Mouse (Mus musculus): ENCODE measurements around the gene Ada. TPM values are rescaled to one million over a fixed set of nuclear protein-coding genes. Genes with fewer than 3 reads are reported as not detected.

Gene Ada
- total and polyA plus RNA-seq, 2 experiments from 2014 or later = 2.2 to 4.1 TPM

DNA sequence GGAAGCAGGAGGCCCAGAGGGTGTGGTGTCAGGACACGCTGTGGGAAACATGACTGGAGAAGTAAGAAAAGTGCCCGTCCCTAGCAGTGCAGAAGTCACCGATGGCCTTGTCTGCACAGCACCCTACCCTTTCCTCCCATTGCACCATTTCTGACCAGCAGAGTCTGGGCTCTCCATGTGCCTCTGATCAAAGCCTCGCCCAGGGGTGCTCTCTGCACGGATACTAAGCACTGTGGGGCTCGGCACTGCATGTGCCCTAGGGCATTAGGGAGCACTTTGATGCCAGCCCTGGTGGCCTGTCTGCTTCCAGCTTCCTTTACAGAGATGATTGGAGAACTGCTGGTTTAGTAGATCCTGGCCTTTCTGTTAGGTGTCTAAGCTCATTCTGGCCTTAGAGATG is 37.2 kb downstream of the Ada start:
- peak overlapping the region; percentile 77 for H3K27ac ChIP-seq (ENCODE audit: low read depth)
- no peak for ATAC-seq (ENCODE audit: insufficient read depth, low read depth)
- no peak overlapping the region for H3K9ac ChIP-seq (replicated peaks; ENCODE audit: low read depth, low read length)

DNA sequence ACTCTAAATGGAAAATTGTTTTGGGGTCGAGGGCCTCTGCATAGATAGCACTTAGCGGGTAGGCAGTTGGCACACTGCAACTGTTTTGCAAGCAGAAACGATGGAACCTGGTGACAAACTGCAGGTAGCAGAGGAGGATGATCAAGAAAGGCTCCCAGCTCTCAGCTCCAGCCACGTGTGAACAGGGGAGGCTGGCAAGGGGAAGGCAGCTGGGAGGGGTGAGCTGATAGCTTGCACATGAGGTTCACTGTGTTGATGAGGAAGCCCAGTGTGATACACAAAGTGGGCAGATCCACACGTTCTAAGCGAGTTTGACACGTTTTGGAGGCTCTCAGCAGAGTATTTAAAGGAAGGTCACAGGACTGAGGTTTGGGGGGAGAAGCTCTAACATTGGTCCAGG is 37.6 kb downstream of the Ada start:
- DNase-seq (ENCODE audit: low spot score) = no peak
- Histone ChIP-seq H3K9ac (replicated peaks; ENCODE audit: low read depth, low read length) (no peak overlapping the region), H3K27me3 (ENCODE audit: control insufficient read depth, insufficient read depth, low read length) (no peaks in the 10 kb centered on the region), H3K36me3 (replicated peaks; ENCODE audit: control insufficient read depth, insufficient read depth, low read length) (peaks cover 3% of the 10 kb centered on the region; the same call in 1 of the 2 replicates), H3K4me1 (ENCODE audit: control insufficient read depth, insufficient read depth) (peaks cover 58% of the 10 kb centered on the region), H3K27ac (ENCODE audit: low read depth) (peak overlapping the region; percentile 77), H3K4me2 (ENCODE audit: low read depth, low read length) (no peak overlapping the region), H3K9me3 (replicated peaks; ENCODE audit: control insufficient read depth, low read length) (no peaks in the 10 kb centered on the region), H3K4me3 (ENCODE audit: low read depth, low read length) (no peak overlapping the region)
- TF ChIP-seq CTCF (IDR thresholded peaks at IDR 0.05; ENCODE audit: low read depth) (no peak), EP300 (IDR thresholded peaks at IDR 0.05; ENCODE audit: low read depth) (no peak)
- WGBS = 23% methylated on average over 7 of the region's 7 CpGs
- no peak for ATAC-seq (ENCODE audit: insufficient read depth, low read depth)

More for the DNA sequence above, 37.2 kb downstream of the Ada start:
- WGBS = 64% methylated on average over 6 of the region's 6 CpGs
- Histone ChIP-seq H3K4me1 (ENCODE audit: control insufficient read depth, insufficient read depth) (peaks cover 56% of the 10 kb centered on the region), H3K27me3 (ENCODE audit: control insufficient read depth, insufficient read depth, low read length) (no peaks in the 10 kb centered on the region), H3K9me3 (replicated peaks; ENCODE audit: control insufficient read depth, low read length) (no peaks in the 10 kb centered on the region), H3K4me3 (ENCODE audit: low read depth, low read length) (no peak overlapping the region), H3K4me2 (ENCODE audit: low read depth, low read length) (no peak overlapping the region), H3K36me3 (replicated peaks; ENCODE audit: control insufficient read depth, insufficient read depth, low read length) (peaks cover 3% of the 10 kb centered on the region; the same call in 1 of the 2 replicates)
- DNase-seq (ENCODE audit: low spot score) = no peak
- TF ChIP-seq CTCF (IDR thresholded peaks at IDR 0.05; ENCODE audit: low read depth) (no peak), EP300 (IDR thresholded peaks at IDR 0.05; ENCODE audit: low read depth) (no peak)

DNA sequence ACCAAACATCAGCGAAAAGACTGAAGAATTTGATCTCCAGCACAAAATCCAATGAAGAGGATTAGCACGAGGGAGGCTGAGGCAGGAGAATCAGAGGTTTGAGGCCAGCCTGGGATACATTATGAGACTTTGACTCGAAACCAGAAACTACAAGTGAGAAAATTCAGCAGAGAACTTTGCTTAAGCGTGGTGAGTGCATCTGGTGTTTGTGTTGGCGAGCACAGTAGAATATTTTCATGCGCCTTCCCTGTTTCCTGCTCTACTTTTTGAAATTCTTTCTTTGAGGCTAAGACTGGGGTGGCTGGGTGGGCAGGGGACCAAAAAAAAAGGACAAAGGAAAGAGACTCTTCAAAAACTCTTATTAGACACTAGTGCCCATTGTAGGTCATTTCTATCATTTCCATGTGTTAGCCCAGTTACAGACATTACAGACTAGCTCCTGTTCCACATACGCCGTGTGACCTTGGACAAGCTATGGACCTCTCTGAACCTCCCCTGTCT is 38.6 kb downstream of the Ada start:
- Histone ChIP-seq H3K27me3 (ENCODE audit: control insufficient read depth, insufficient read depth, low read length) (no peaks in the 10 kb centered on the region), H3K27ac (ENCODE audit: low read depth) (peak overlapping the region; percentile 77), H3K36me3 (replicated peaks; ENCODE audit: control insufficient read depth, insufficient read depth, low read length) (peaks cover 3% of the 10 kb centered on the region; the same call in 1 of the 2 replicates), H3K4me3 (ENCODE audit: low read depth, low read length) (no peak overlapping the region), H3K4me2 (ENCODE audit: low read depth, low read length) (no peak overlapping the region), H3K9me3 (replicated peaks; ENCODE audit: control insufficient read depth, low read length) (no peaks in the 10 kb centered on the region), H3K4me1 (ENCODE audit: control insufficient read depth, insufficient read depth) (peaks cover 53% of the 10 kb centered on the region), H3K9ac (replicated peaks; ENCODE audit: low read depth, low read length) (no peak overlapping the region)
- 77% methylated on average over 8 of the region's 8 CpGs for WGBS
- DNase-seq (ENCODE audit: low spot score) (no peak), ATAC-seq (ENCODE audit: insufficient read depth, low read depth) (no peak)
- TF ChIP-seq EP300 (IDR thresholded peaks at IDR 0.05; ENCODE audit: low read depth) (no peak), CTCF (IDR thresholded peaks at IDR 0.05; ENCODE audit: low read depth) (no peak)

GRCm38 (mm10) chr2:163710606-163711159 is 39.4 kb downstream of the Ada start:
- Histone ChIP-seq H3K4me1 (ENCODE audit: control insufficient read depth, insufficient read depth) (peaks cover 49% of the 10 kb centered on the region), H3K4me3 (ENCODE audit: low read depth, low read length) (no peak overlapping the region), H3K9me3 (replicated peaks; ENCODE audit: control insufficient read depth, low read length) (no peaks in the 10 kb centered on the region), H3K4me2 (ENCODE audit: low read depth, low read length) (no peak overlapping the region), H3K27me3 (ENCODE audit: control insufficient read depth, insufficient read depth, low read length) (no peaks in the 10 kb centered on the region), H3K9ac (replicated peaks; ENCODE audit: low read depth, low read length) (0 out of 2 replicates have a peak overlapping the region, but pooled peaks have one; percentile 0), H3K27ac (ENCODE audit: low read depth) (peak overlapping the region; percentile 77), H3K36me3 (replicated peaks; ENCODE audit: control insufficient read depth, insufficient read depth, low read length) (peaks cover 9% of the 10 kb centered on the region)
- 50% methylated on average over 5 of the region's 5 CpGs for WGBS
- TF ChIP-seq EP300 (IDR thresholded peaks at IDR 0.05; ENCODE audit: low read depth) = no peak
- no peak for TF ChIP-seq CTCF (IDR thresholded peaks at IDR 0.05; ENCODE audit: low read depth)
- ATAC-seq (ENCODE audit: insufficient read depth, low read depth) = no peak
- no peak for DNase-seq (ENCODE audit: low spot score)

GRCm38 (mm10) chr2:163710000-163710399 is 40.0 kb downstream of the Ada start:
- WGBS = 79% methylated on average over 9 of the region's 9 CpGs
- no peak for DNase-seq (ENCODE audit: low spot score)
- H3K9me3 ChIP-seq (replicated peaks; ENCODE audit: control insufficient read depth, low read length) = no peaks in the 10 kb centered on the region
- H3K27ac ChIP-seq (ENCODE audit: low read depth) = peak overlapping the region; percentile 77
- H3K9ac ChIP-seq (replicated peaks; ENCODE audit: low read depth, low read length) = no peak overlapping the region
- no peak overlapping the region for H3K4me2 ChIP-seq (ENCODE audit: low read depth, low read length)
- no peak for TF ChIP-seq CTCF (IDR thresholded peaks at IDR 0.05; ENCODE audit: low read depth)
- no peak for TF ChIP-seq EP300 (IDR thresholded peaks at IDR 0.05; ENCODE audit: low read depth)
- no peaks in the 10 kb centered on the region for H3K27me3 ChIP-seq (ENCODE audit: control insufficient read depth, insufficient read depth, low read length)
- no peak for ATAC-seq (ENCODE audit: insufficient read depth, low read depth)
- no peak overlapping the region for H3K4me3 ChIP-seq (ENCODE audit: low read depth, low read length)
- peaks cover 15% of the 10 kb centered on the region for H3K36me3 ChIP-seq (replicated peaks; ENCODE audit: control insufficient read depth, insufficient read depth, low read length)
- H3K4me1 ChIP-seq (ENCODE audit: control insufficient read depth, insufficient read depth) = peaks cover 49% of the 10 kb centered on the region
